Mouse (Mus musculus): Measurements from ENCODE around the gene Nedd9.

- TF ChIP-seq GATA1 (IDR thresholded peaks at IDR 0.05; ENCODE audit: borderline replicate concordance, low read length) = no peak
- TF ChIP-seq CTCF (IDR thresholded peaks at IDR 0.05; ENCODE audit: low read depth, low read length) = no peak
- TF ChIP-seq POLR2AphosphoS5 (IDR thresholded peaks at IDR 0.05; ENCODE audit: insufficient replicate concordance, low read depth, low read length) = no peak
Observed at GRCm38 (mm10) chr13:41433201-41433600, 54.0 kb downstream of the Nedd9 start.
